Mouse (Mus musculus) hindbrain, embryonic 14.5 days (tissue): Measurements from ENCODE around the gene Med27. TPM values are rescaled to one million over a fixed set of nuclear protein-coding genes. Genes with fewer than 3 reads are reported as not detected.

Experiments used
- ATAC-seq: fragments of 200-750 bp; cut with Nextera tagmentation; 2 replicates; pipeline ENCODE4 v1.8.0; 2017; ENCODE audit warnings: moderate number of reproducible peaks, mild to moderate bottlenecking, moderate TSS enrichment, moderate library complexity; ENCODE audit not compliant: low FRiP score
- DNase-seq: peaks from one replicate; pipeline ENCODE4 v3.0.0-alpha.2; 2015; ENCODE audit warnings: low spot score
- H3K27ac ChIP-seq: fragments of 300-500 bp; sonication (generic); 2 replicates; pipeline ENCODE4 v1.5.1; 2014; ENCODE audit warnings: mild to moderate bottlenecking, moderate library complexity
- H3K27me3 ChIP-seq: fragments of 300-500 bp; sonication (generic); 2 replicates; pipeline ENCODE4 v1.6.1; 2014; ENCODE audit warnings: mild to moderate bottlenecking, low read length, mixed read lengths; ENCODE audit not compliant: control insufficient read depth, insufficient read depth
- H3K36me3 ChIP-seq: fragments of 300-500 bp; sonication (generic); replicated peaks from 2 replicates; pipeline ENCODE4 v1.6.1; 2014; ENCODE audit not compliant: control insufficient read depth, insufficient read depth
- H3K4me1 ChIP-seq: fragments of 300-500 bp; sonication (generic); replicated peaks from 2 replicates; pipeline ENCODE4 v1.6.1; 2014; ENCODE audit warnings: antibody characterized with exemption, low read length, mixed read lengths; ENCODE audit not compliant: control insufficient read depth, insufficient read depth
- H3K4me2 ChIP-seq: fragments of 300-500 bp; sonication (generic); replicated peaks from 2 replicates; pipeline ENCODE4 v1.6.1; 2014; ENCODE audit warnings: mild to moderate bottlenecking, moderate library complexity
- H3K4me3 ChIP-seq: fragments of 300-500 bp; sonication (generic); replicated peaks from 2 replicates; pipeline ENCODE4 v1.5.1; 2014; ENCODE audit warnings: mild to moderate bottlenecking, low read length
- H3K9ac ChIP-seq: fragments of 300-500 bp; sonication (generic); 2 replicates; pipeline ENCODE4 v1.6.1; 2014
- H3K9me3 ChIP-seq: fragments of 300-500 bp; sonication (generic); 2 replicates; pipeline ENCODE4 v1.6.1; 2016; ENCODE audit warnings: low read length; ENCODE audit not compliant: control insufficient read depth
- WGBS: fragments of 180-500 bp; shearing (Covaris S2); extraction: QIAGEN DNeasy Blood & Tissue Kit; methylation state at CpG from one replicate; pipeline ENCODE4 v1.1.7; 2014; 5-methylcytosine and 5-hydroxymethylcytosine counted together
- microRNA-seq: library from miRNA; unstranded; fragments of <30 nt; microRNA quantifications from one replicate; pipeline ENCODE4, GENCODE M21; 2016
- polyA plus RNA-seq: library from polyadenylated mRNA; unstranded; fragments of >200 nt; fragmentation: Nextera tagmentation; extraction: Ambion mirVana; gene quantifications from 2 replicates; pipeline ENCODE4 v1.2.1, GENCODE M21; 2014

The Med27 gene
- polyA plus RNA-seq, 1 experiment from 2014 or later = 71.9 TPM

GRCm38 (mm10) chr2:29571921-29572700 lies 225.5 kb downstream of the Med27 start:
- 56% methylated on average over 9 of the region's 9 CpGs for WGBS
- DNase-seq = no peak
- no peaks in the 10 kb centered on the region for H3K27me3 ChIP-seq
- no peak overlapping the region for H3K4me2 ChIP-seq
- peaks cover 17% of the 10 kb centered on the region for H3K4me1 ChIP-seq
- H3K4me3 ChIP-seq = no peak overlapping the region
- ATAC-seq = no peak
- no peaks in the 10 kb centered on the region for H3K9me3 ChIP-seq
- H3K9ac ChIP-seq = 0 out of 2 replicates have a peak overlapping the region, but pooled peaks have one; percentile 8
- H3K36me3 ChIP-seq = no peaks in the 10 kb centered on the region
- H3K27ac ChIP-seq = 0 out of 2 replicates have a peak overlapping the region, but pooled peaks have one; percentile 12

- Histone ChIP-seq H3K9me3 (no peaks in the 10 kb centered on the region), H3K9ac (no peak overlapping the region), H3K4me2 (no peak overlapping the region), H3K4me3 (no peak overlapping the region), H3K27ac (no peak overlapping the region), H3K4me1 (peaks cover 17% of the 10 kb centered on the region), H3K36me3 (no peaks in the 10 kb centered on the region), H3K27me3 (no peaks in the 10 kb centered on the region)
- 21% methylated on average over 5 of the region's 5 CpGs for WGBS
- no peak for DNase-seq
- ATAC-seq = no peak
Measured at GRCm38 (mm10) chr2:29572811-29573427, 226.3 kb downstream of the Med27 start.

- Histone ChIP-seq H3K4me2 (no peak overlapping the region), H3K9ac (no peak overlapping the region), H3K9me3 (no peaks in the 10 kb centered on the region), H3K4me1 (peaks cover 17% of the 10 kb centered on the region), H3K4me3 (no peak overlapping the region), H3K36me3 (no peaks in the 10 kb centered on the region), H3K27ac (no peak overlapping the region), H3K27me3 (no peaks in the 10 kb centered on the region)
- no peak for ATAC-seq
- 8% methylated on average over 5 of the region's 5 CpGs for WGBS
- DNase-seq = peak; percentile 75
Measured at GRCm38 (mm10) chr2:29573591-29573990, 227.0 kb downstream of the Med27 start.

GRCm38 (mm10) chr2:29574187-29574586 lies 227.6 kb downstream of the Med27 start:
- ATAC-seq (no peak), DNase-seq (no peak)
- H3K4me3 ChIP-seq = no peak overlapping the region
- H3K4me2 ChIP-seq = no peak overlapping the region
- H3K36me3 ChIP-seq = no peaks in the 10 kb centered on the region
- H3K9ac ChIP-seq = no peak overlapping the region
- no peaks in the 10 kb centered on the region for H3K9me3 ChIP-seq
- peaks cover 17% of the 10 kb centered on the region for H3K4me1 ChIP-seq
- WGBS = 2% methylated on average over 11 of the region's 11 CpGs
- no peaks in the 10 kb centered on the region for H3K27me3 ChIP-seq
- no peak overlapping the region for H3K27ac ChIP-seq

Small RNA genes lying within 50 kb of the gene (microRNA-seq; reads per million reads assigned to microRNA genes)
- not detected for gene Mir133c

Other genes starting within 250 kb of the Med27 start
- 16.2 and 22.7 TPM in 2 replicates for gene Setx, start 222.6 kb upstream of the Med27 start, polyA plus RNA-seq
- gene Ntng2, start 93.8 kb upstream of the Med27 start, polyA plus RNA-seq = 2.9 and 3.9 TPM in 2 replicates